Mouse (Mus musculus): Measurements from ENCODE around the gene Grm4.

DNA sequence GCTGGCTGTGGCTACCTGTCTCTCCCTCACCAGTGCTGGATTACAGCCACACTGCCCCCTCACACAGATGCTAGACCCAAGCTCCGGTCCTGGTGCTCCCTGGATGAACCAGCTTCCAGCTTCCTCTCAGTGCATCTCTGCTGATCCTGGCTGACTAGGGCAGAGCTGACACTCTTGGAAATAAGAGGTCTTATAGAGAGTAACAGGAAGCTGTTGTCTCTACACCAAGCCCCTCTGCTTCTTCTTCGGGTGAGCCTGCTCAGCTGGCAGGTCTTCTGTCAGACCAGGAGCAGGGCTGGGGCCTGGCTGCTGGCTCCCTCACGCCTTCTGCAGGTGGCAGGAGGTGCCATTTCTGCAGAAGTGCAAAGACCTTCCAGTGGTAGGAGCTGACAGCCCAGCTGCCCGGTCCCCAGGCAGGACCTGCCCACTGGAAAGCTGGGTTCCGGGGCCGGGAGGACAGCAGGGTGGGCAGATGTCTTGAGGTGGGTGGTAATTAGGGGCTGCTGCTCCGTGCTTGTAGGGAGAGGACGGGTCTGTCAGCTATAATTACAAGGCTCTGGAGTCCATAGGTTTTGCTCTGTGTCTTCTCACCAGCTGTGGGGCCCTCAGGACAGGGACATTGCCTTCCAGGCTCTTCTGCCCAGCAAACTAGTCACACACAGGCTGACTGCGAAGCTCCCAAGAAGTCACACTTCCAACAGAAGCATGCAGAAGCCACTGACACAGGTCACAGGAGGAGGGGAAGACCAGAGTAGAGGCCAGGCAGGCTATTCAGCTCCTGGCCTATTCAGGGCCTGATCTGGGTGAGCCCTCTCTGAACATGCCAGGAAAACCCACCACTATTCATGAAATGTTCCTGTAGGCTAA lies 10.7 kb downstream of the Grm4 start:
- TF ChIP-seq POLR2A (IDR thresholded peaks at IDR 0.05; ENCODE audit: insufficient read length, low read depth): no peak
- no peak for TF ChIP-seq MAX (IDR thresholded peaks at IDR 0.05; ENCODE audit: low read depth)
- no peak for TF ChIP-seq MYOD1 (IDR thresholded peaks at IDR 0.05; ENCODE audit: control insufficient read depth in 1 of 3, insufficient read length in 2 of 3, low read depth in 2 of 3)
- TF ChIP-seq MYOG (IDR thresholded peaks at IDR 0.05; ENCODE audit: control insufficient read depth in 1 of 3, insufficient read depth in 1 of 3, insufficient read length in 2 of 3, low read depth in 2 of 3): no peak
- no peak for TF ChIP-seq USF1 (IDR thresholded peaks at IDR 0.05; ENCODE audit: low read depth)
- TF ChIP-seq CEBPB (IDR thresholded peaks at IDR 0.05; ENCODE audit: insufficient read depth, poor library complexity, severe bottlenecking): no peak
- TF ChIP-seq TCF3 (IDR thresholded peaks at IDR 0.05; ENCODE audit: insufficient read length, low read depth): no peak
- no peak for TF ChIP-seq TCF12 (IDR thresholded peaks at IDR 0.05; ENCODE audit: insufficient read depth, poor library complexity, severe bottlenecking)

Data from myocyte (in vitro differentiated cells).